Mouse (Mus musculus) T-helper 1 cell (primary cell): ENCODE data around the gene Gbe1.

Experiments used
- in situ Hi-C: fragments of 300-600 bp; cut with MboI, MseI; formaldehyde crosslinking; loops from one replicate; pipeline ENCODE4 v1.15.1; 2025; ENCODE audit warnings: high pct_unique_total_duplicates

Gene Gbe1

GRCm38 (mm10) chr16:70568341-70569265 lies 254.9 kb downstream of the Gbe1 start:
- in situ Hi-C loops: no loop called here

- in situ Hi-C loops: no loop called here
These were observed 272.2 kb downstream of the Gbe1 start for GRCm38 (mm10) chr16:70585964-70586363.

- in situ Hi-C loops: no loop called here
These were observed 288.6 kb downstream of the Gbe1 start for GRCm38 (mm10) chr16:70602326-70602725.

GRCm38 (mm10) chr16:70608358-70608757 lies 294.6 kb downstream of the Gbe1 start:
- in situ Hi-C loops: no loop called here

GRCm38 (mm10) chr16:70617691-70618090 lies 303.9 kb downstream of the Gbe1 start:
- in situ Hi-C loops: no loop called here

GRCm38 (mm10) chr16:70618168-70618567 lies 304.4 kb downstream of the Gbe1 start:
- in situ Hi-C loops: no loop called here
